In the genomic region with DNA sequence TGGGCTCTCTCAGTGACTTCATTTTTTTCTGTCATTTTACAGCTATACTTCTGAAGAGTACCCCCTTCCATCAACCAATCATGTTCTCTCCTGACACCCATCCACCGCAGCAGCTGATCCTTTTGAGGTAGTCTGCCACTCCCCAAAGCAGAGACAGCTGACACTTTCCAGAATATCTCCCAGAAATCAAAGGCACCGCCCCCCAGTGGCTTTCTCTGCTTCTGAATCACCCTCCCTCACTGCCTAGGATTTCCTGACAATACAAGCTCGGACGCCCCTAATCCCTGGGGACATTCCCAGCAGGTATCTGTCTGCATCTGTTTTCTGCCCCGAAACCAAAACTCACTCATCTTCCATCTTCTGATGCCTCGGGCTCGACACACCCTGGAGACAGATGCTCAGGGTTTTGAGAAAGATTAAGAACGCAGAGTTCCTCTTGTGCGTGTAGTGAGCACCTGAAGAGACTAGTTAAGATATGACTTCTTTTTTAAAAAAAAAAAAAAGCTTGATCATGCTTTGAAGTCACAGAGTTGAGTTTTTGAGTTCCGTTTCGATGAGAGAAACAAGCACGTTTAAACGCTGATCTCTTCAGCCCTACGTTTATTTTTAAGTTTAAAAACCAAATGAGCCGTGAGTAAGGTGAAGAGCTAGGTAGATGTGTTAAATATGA, we compare ENCODE assay signal across 18 mouse cellular contexts.
DNase-seq lines count a peak whose midpoint lies in the region; ATAC-seq lines count a peak whose summit lies in the region.
"Had no signal": no experiment of that assay in that cellular context is flagged by ENCODE, and none has a peak within 500 bp of the region (broad histone marks: within the 10 kb centered on the region; RNA-seq: fewer than 3 reads in every experiment).

No protein-coding gene starts in this region.

- ATAC-seq in hindbrain, embryonic 13.5 days (ENCODE audit: low FRiP score), result no peak
- no peak for ATAC-seq in hindbrain, embryonic 14.5 days (ENCODE audit: low FRiP score)
- ATAC-seq in midbrain, embryonic 16.5 days, result peak; percentile 75
- ATAC-seq in midbrain, embryonic 13.5 days, result no peak
- ATAC-seq in embryonic facial prominence, embryonic 14.5 days (ENCODE audit: low read depth), result peak; percentile 67

- no peak for DNase-seq in hindbrain, embryonic 14.5 days (ENCODE audit: low spot score)
- peak; percentile 78 for DNase-seq in embryonic facial prominence, embryonic 14.5 days (ENCODE audit: low spot score)
- no peak for DNase-seq in thymus, postnatal 0 days (ENCODE audit: low spot score)
- no peak for DNase-seq in frontal cortex, postnatal 25 days (ENCODE audit: low spot score in 2 of 2)
- DNase-seq in yolk sac, embryonic 10.5 days (ENCODE audit: low spot score), result no peak
- DNase-seq: adrenal gland, adult 2 months; B cell, adult 2 months; cerebellum, adult 11-12 months; cerebellum, postnatal 36 days; heart, postnatal 10 days; thymus, postnatal 4 days had no signal

- H3K9me3 ChIP-seq in hindbrain, embryonic 13.5 days, result peaks cover 3% of the 10 kb centered on the region; the same call in 1 of the 2 replicates
- no peaks in the 10 kb centered on the region for H3K9me3 ChIP-seq in hindbrain, embryonic 14.5 days (ENCODE audit: control insufficient read depth, low read length)
- no peaks in the 10 kb centered on the region; the same call in 1 of the 2 replicates for H3K9me3 ChIP-seq in midbrain, embryonic 16.5 days (replicated peaks; ENCODE audit: control insufficient read depth, low read length, poor library complexity, severe bottlenecking)
- H3K9me3 ChIP-seq in midbrain, embryonic 13.5 days, result no peaks in the 10 kb centered on the region; the same call in 1 of the 2 replicates
- no peaks in the 10 kb centered on the region for H3K9me3 ChIP-seq in embryonic facial prominence, embryonic 14.5 days (ENCODE audit: control insufficient read depth, low read length)
- H3K9me3 ChIP-seq: heart, embryonic 10.5 days; kidney, embryonic 15.5 days had no signal

- H3K9ac ChIP-seq in hindbrain, embryonic 13.5 days, result no peak overlapping the region
- H3K9ac ChIP-seq in hindbrain, embryonic 14.5 days, result no peak overlapping the region
- H3K9ac ChIP-seq in midbrain, embryonic 16.5 days (ENCODE audit: low read depth, low read length), result peak overlapping the region; percentile 38; the same call in 1 of the 2 replicates
- H3K9ac ChIP-seq in midbrain, embryonic 13.5 days (replicated peaks), result no peak overlapping the region
- H3K9ac ChIP-seq in embryonic facial prominence, embryonic 14.5 days (ENCODE audit: low read depth, low read length), result no peak overlapping the region
- H3K9ac ChIP-seq: kidney, embryonic 15.5 days; liver, embryonic 14.5 days had no signal

- no peaks in the 10 kb centered on the region for H3K36me3 ChIP-seq in hindbrain, embryonic 13.5 days
- H3K36me3 ChIP-seq in hindbrain, embryonic 14.5 days (replicated peaks; ENCODE audit: control insufficient read depth, insufficient read depth), result no peaks in the 10 kb centered on the region
- no peaks in the 10 kb centered on the region for H3K36me3 ChIP-seq in midbrain, embryonic 16.5 days (ENCODE audit: control insufficient read depth, insufficient read depth, low read length)
- H3K36me3 ChIP-seq in midbrain, embryonic 13.5 days, result no peaks in the 10 kb centered on the region
- H3K36me3 ChIP-seq in embryonic facial prominence, embryonic 14.5 days (ENCODE audit: control insufficient read depth, insufficient read depth, low read length), result no peaks in the 10 kb centered on the region
- H3K36me3 ChIP-seq: heart, embryonic 10.5 days; kidney, embryonic 15.5 days had no signal

- H3K27ac ChIP-seq in hindbrain, embryonic 13.5 days, result no peak overlapping the region
- H3K27ac ChIP-seq in hindbrain, embryonic 14.5 days, result no peak overlapping the region
- 0 out of 2 replicates have a peak overlapping the region, but pooled peaks have one; percentile 17 for H3K27ac ChIP-seq in midbrain, embryonic 16.5 days (ENCODE audit: low read length)
- H3K27ac ChIP-seq in midbrain, embryonic 13.5 days, result no peak overlapping the region
- peak overlapping the region; percentile 39 for H3K27ac ChIP-seq in embryonic facial prominence, embryonic 14.5 days (replicated peaks; ENCODE audit: low read depth, low read length)
- H3K27ac ChIP-seq: heart, embryonic 10.5 days; kidney, embryonic 15.5 days; left cerebral cortex, adult 2 months; liver, embryonic 14.5 days had no signal

- H3K27me3 ChIP-seq in hindbrain, embryonic 13.5 days, result no peaks in the 10 kb centered on the region
- H3K27me3 ChIP-seq in hindbrain, embryonic 14.5 days (ENCODE audit: control insufficient read depth, insufficient read depth, low read length), result no peaks in the 10 kb centered on the region
- H3K27me3 ChIP-seq in midbrain, embryonic 16.5 days (ENCODE audit: control insufficient read depth, insufficient read depth, low read depth, low read length), result no peaks in the 10 kb centered on the region
- H3K27me3 ChIP-seq in midbrain, embryonic 13.5 days, result 0 out of 2 replicates have a peak, but pooled peaks cover 4% of the 10 kb centered on the region
- H3K27me3 ChIP-seq in embryonic facial prominence, embryonic 14.5 days (replicated peaks; ENCODE audit: control insufficient read depth, insufficient read depth, low read length), result no peaks in the 10 kb centered on the region
- H3K27me3 ChIP-seq: kidney, embryonic 15.5 days had no signal

- no peak overlapping the region for H3K4me3 ChIP-seq in hindbrain, embryonic 13.5 days
- no peak overlapping the region for H3K4me3 ChIP-seq in hindbrain, embryonic 14.5 days (replicated peaks; ENCODE audit: low read length)
- no peak overlapping the region for H3K4me3 ChIP-seq in midbrain, embryonic 16.5 days (ENCODE audit: low read depth, low read length)
- no peak overlapping the region for H3K4me3 ChIP-seq in midbrain, embryonic 13.5 days (replicated peaks)
- H3K4me3 ChIP-seq in embryonic facial prominence, embryonic 14.5 days (ENCODE audit: low read depth, low read length), result no peak overlapping the region
- H3K4me3 ChIP-seq: heart, embryonic 10.5 days; kidney, embryonic 15.5 days; left cerebral cortex, adult 2 months had no signal

- H3K4me2 ChIP-seq in hindbrain, embryonic 13.5 days, result 0 out of 2 replicates have a peak overlapping the region, but pooled peaks have one; percentile 0
- no peak overlapping the region for H3K4me2 ChIP-seq in hindbrain, embryonic 14.5 days (replicated peaks)
- H3K4me2 ChIP-seq in midbrain, embryonic 16.5 days (ENCODE audit: low read length), result peak overlapping the region; percentile 28; the same call in 1 of the 2 replicates
- no peak overlapping the region; the same call in 1 of the 2 replicates for H3K4me2 ChIP-seq in midbrain, embryonic 13.5 days (replicated peaks)
- H3K4me2 ChIP-seq in embryonic facial prominence, embryonic 14.5 days (ENCODE audit: low read depth, low read length), result no peak overlapping the region
- H3K4me2 ChIP-seq: kidney, embryonic 15.5 days had no signal

- WGBS in hindbrain, embryonic 13.5 days, result 44% methylated on average over 15 of the region's 15 CpGs
- 38% methylated on average over 15 of the region's 15 CpGs for WGBS in hindbrain, embryonic 14.5 days
- 27% methylated on average over 15 of the region's 15 CpGs for WGBS in midbrain, embryonic 16.5 days
- 33% methylated on average over 15 of the region's 15 CpGs for WGBS in midbrain, embryonic 13.5 days
- 28% methylated on average over 15 of the region's 15 CpGs for WGBS in embryonic facial prominence, embryonic 14.5 days

- peaks cover 8% of the 10 kb centered on the region; the same call in 1 of the 2 replicates for H3K4me1 ChIP-seq in hindbrain, embryonic 13.5 days (replicated peaks)
- H3K4me1 ChIP-seq in hindbrain, embryonic 14.5 days (replicated peaks; ENCODE audit: control insufficient read depth, insufficient read depth, low read length), result no peaks in the 10 kb centered on the region
- peaks cover 7% of the 10 kb centered on the region for H3K4me1 ChIP-seq in midbrain, embryonic 16.5 days (ENCODE audit: control insufficient read depth, insufficient read depth, low read length)
- H3K4me1 ChIP-seq in midbrain, embryonic 13.5 days (replicated peaks), result peaks cover 12% of the 10 kb centered on the region
- H3K4me1 ChIP-seq in embryonic facial prominence, embryonic 14.5 days (ENCODE audit: control insufficient read depth, insufficient read depth, low read length), result no peaks in the 10 kb centered on the region
- H3K4me1 ChIP-seq: kidney, embryonic 15.5 days had no signal

Comparison
In these comparisons a context has a peak if more than half of its experiments do, and no peak if none do; other contexts are left out.
1. ATAC-seq: peak in midbrain, embryonic 16.5 days (single experiment) and embryonic facial prominence, embryonic 14.5 days (single experiment); none in hindbrain, embryonic 13.5 days (single experiment), hindbrain, embryonic 14.5 days (single experiment) and midbrain, embryonic 13.5 days (single experiment).
2. H3K27ac ChIP-seq: peak in midbrain, embryonic 16.5 days (single experiment) and embryonic facial prominence, embryonic 14.5 days (single experiment); none in hindbrain, embryonic 13.5 days (single experiment), hindbrain, embryonic 14.5 days (single experiment) and midbrain, embryonic 13.5 days (single experiment).
3. H3K4me2 ChIP-seq: peak in hindbrain, embryonic 13.5 days (single experiment) and midbrain, embryonic 16.5 days (single experiment); none in hindbrain, embryonic 14.5 days (single experiment), midbrain, embryonic 13.5 days (single experiment) and embryonic facial prominence, embryonic 14.5 days (single experiment).